Mouse (Mus musculus): ENCODE data around the gene Gas2l2.
A peak's percentile ranks its signal among the peaks of the same experiment; 100 is the strongest.

Gas2l2 gene

DNA sequence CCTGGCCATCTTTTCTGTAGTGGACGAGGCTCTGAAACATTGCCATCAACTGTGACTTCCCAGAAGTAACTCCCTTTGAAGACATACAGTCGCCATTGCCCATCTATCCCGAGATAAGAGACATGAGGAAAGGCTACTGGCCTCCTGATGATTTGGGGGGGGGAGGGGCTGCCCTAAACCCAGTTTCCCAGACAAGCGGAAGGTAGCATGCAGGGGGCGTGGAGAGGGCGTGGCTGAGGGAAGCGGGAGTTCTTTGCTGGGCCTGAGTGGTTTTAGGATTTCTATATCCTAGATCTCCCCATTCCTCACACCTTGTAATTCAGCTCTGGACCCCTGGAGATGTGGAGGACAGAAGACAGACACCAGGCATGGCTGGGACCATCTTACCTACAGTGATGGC lies 14.6 kb upstream of the Gas2l2 start:
- DNase-seq (ENCODE audit: low spot score in 2 of 2) = no peak

DNA sequence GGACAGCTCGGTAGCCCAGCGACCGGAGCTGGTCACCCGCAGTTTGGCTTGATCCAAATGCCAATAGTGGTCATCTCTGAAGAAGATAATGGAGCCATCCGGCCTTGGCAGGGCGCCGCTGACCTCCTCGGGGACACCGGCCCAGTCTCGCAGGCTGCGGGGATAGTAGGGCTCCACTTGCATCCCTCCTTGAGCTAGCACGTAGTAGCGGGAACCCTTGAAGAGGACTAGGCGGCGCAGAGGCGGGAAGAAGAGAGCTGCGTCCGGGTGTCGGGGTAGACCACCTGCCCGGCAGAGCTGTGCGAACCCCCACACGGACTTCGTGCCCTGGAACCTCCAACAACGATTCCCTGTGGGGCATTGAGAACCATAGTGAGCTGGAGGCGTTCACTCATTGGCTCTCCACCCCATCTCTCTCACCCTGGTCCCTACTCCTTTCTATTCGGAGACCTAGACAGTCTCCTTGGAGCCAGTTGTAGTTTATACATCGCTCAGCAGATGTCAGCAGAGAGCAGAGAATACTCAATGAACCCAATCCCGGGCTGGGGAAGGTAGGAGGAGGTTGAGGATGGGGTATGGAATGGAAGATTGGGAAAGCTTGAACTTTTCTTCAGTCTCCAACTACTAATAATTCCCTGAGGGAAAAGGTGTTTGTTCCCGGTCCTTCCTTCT lies 13.5 kb upstream of the Gas2l2 start:
- peak; percentile 28 to 64 for DNase-seq (ENCODE audit: low spot score in 2 of 2)

DNA sequence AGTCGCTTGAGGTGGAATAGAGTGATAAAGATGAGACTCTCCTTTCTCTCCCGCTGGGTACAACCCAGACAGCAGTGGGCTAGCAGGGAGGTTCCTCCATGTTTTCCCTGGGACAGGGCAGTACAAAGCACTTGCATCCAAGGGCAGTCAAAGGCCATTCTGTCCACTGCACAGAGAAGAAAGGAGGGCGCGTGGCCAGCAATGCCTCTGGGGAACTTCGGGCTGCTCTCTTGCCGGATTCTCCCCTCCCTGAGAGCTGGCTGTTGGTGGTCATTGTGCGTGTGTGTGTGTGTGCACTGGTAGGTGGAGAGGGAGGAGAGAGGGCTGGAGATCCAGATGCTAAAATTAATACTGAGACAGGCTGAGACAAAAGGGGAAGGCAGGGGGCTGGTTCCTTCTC lies 12.0 kb upstream of the Gas2l2 start:
- no peak for DNase-seq (ENCODE audit: low spot score in 2 of 2)

DNA sequence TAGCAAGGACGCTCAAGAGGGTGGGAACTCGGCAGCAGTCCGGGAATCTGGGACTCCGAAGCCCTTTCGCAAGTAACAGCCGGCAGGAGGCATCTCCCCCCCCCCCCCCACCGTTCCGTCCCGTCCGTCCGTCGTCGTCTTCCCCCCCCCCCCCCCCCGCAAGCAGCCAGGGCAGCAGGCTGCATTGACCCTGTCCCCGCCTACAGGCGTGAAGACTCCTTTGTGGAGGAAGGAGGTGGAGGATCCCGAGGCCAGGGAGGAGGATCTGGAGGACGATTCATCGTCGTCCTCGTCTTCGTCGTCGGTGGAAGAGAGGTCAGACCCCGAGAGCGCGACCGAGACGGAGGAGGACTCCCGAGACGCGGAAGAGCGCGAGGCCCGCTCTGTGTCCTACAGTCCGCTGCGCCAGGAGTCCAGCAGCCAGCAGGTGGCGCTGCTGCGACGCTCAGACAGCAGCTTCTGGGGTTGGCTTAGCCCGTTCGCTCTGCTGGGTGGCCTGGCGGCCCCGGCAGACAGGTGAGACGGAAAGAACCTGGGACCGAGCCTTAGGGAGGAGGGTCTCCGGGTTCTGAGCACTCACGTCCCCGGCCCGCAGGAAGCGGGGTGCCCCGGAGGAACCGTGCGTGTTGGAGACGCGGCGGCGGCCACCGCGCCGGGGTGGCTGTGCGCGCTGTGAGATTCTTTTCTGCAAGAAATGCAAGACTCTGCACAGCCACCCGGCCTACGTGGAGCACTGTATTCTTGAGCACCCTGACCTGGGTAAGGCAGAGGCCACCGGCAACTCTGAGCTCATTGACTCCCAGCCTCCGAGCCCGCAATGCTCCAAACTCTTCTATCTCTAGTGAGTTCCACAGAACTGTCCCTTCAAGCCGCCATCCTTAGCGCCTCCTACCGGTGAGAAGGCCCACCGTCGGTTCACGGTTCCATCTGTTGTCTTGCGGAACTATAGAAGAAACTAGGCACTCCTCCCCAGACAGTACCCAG lies 11.1 kb upstream of the Gas2l2 start:
- DNase-seq (ENCODE audit: low spot score in 2 of 2) = peak; percentile 78 to 91

DNA sequence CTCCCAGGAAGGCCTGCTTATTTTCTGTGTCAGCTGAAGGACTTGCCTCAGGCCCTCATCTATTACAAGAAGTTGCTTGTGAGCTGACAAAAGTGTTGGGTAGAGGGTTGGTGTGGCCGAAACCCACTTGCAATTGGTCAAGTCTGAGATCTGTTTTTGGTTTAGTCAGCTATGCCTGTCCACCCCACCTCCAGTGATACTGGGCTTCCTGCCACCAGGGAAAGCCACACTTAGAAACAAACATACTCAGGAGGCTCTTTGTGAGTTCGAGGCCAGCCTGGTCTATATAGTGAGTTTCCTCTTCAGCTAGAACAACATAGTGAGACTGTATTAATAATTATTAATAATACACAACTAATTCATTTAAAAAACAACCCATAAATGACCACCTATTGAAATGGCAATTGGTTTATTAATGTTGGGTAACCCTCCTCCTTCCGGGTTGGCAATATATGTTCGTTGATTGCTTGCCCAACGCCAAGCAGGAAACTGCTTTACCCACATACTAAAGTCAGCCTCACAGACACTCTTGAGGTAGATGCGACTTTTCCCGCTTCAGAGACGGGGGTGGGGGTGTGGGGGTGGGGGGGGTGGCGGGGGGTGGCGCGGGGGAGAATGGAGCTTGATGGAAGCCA lies 10.3 kb upstream of the Gas2l2 start:
- no peak for DNase-seq (ENCODE audit: low spot score in 2 of 2)

DNA sequence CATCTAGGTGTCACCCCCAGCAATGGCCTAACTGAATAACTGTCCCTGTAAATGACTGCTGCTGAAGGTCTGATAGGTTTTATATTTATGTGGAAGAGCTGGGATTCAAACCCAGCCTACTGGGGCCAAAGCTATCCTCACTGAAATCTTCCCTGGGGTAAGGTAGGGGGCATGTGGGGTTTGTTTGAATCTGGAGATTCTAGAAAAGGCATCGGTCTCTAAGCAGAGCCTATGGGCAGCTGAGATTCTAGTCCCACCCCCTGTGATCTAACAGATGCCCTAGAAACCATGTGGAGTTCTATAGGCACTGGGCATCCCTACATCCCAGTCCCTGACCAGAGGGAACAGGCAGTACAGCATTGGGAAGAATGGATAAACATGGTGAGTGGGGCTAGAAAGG lies 8.1 kb upstream of the Gas2l2 start, which contains the start of gene 1700020L24Rik:
TSS of gene 1700020L24Rik (plus strand) at position 301 of the 400 bp plus-strand sequence.
- no peak for DNase-seq (ENCODE audit: low spot score in 2 of 2)

DNA sequence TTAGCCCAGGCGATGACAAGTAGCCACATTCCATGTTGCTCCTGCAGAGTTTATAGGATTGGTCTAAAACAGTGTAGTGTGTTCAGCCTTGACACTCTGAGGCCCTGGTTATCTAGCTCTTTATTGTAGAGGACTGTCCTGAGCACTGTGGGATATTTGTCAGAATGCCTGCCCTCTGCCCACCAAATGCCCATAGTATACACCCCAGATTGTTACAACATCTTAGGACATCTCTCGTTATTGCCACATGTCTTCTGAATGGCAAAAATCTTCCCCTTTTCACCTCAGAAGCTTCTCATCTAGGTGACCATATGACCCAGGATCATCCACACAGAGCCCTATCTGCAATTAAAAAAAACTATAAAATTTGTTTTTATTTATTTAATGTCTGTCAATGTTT lies 3.3 kb upstream of the Gas2l2 start:
- no peak for DNase-seq (ENCODE audit: low spot score in 2 of 2)

DNA sequence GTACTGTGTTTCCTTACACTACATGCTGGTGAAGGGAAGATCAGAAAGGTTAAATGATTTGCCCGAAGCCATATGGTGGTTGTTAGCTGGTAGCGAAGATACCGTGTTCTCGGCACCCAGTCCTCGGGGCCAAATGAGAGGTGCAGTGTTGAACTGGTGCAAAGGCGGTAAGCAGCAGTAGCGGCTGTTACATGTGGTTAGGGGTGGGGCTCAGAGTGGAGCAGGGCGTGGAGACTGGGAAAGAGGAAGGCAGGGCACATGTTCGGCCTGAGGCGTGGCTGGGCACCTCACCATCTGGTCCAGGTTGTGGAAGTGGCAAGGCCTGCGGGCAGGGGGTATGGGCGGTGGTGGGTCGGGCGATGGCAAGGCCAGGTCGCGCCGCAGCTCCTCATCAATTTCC lies 2.3 kb downstream of the Gas2l2 start:
- DNase-seq (ENCODE audit: low spot score in 2 of 2) = no peak

DNA sequence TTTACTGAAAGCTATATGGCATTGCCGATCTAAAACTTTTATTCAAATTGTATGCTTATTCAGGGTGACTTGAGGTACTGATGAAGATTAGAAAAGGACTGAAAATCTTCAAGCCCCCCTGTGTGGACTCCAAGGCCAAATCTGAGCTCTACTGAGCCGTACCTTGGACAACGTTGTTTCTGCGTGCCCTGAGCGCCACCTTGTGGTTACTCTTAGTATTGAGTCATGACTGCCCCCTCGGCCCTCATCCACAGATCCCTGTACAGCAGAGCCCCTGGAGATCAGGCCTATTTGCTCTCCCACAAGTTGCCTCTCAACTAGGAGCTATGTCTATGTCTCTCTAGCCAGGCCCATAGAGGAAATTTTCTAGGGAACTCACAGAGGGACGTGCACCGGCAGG lies 4.6 kb downstream of the Gas2l2 start:
- DNase-seq (ENCODE audit: low spot score in 2 of 2) = peak; percentile 25 to 74

DNA sequence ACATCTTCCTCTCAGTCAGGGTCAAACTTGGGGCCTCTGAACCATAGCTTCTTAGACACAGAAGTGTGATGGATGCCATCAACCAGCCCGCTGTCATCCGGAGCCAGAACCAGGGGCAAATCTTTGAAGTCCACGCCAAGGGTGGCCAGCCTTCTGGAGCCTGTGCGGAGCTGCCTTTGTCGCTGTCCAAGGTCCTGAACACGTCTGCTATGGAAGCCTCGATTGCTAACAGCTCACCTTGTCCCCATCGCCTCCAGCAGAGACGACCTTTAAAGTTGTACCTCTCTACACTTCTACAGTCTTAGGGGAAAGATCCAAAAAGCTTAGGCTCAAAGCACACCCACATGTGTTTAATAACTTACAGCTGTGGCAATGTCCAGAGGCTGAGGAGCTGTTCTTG lies 8.0 kb downstream of the Gas2l2 start:
- peak in 1 of 2 experiments; percentile 79 for DNase-seq (ENCODE audit: low spot score in 2 of 2)

DNA sequence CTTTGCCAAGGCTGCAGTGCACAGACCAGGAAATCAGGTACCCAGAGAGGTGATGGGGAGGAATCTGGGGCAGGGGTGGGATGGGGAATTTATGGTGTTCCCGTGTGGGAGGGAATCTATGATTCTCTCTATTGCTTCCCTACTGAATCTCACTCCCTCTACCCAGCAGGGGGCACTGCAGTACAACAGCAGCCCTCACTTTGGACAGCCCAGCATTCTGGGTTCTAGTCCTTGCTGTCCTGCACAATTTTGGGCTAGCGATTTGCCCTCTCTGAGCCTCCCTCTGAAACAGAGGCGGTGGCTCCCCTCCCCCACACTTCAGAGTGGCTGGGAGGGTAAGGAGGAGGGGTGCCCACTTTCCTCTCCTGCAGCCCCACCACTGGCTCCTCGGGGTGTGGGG lies 8.9 kb downstream of the Gas2l2 start:
- DNase-seq (ENCODE audit: low spot score in 2 of 2) = no peak

DNA sequence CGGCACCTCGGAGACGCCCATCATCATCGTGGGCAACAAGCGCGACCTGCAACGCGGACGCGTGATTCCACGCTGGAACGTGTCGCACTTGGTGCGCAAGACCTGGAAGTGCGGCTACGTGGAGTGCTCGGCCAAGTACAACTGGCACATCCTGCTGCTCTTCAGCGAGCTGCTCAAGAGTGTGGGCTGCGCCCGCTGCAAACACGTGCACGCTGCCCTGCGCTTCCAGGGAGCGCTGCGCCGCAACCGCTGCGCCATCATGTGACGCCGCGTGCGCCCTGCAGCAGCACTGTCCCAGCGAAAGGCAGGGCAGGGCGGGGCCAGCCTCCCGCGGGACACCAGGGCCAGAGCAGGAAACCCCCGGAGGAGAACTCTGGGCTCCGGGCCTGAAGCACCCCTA lies 10.7 kb downstream of the Gas2l2 start:
- DNase-seq (ENCODE audit: low spot score in 2 of 2) = no peak

DNA sequence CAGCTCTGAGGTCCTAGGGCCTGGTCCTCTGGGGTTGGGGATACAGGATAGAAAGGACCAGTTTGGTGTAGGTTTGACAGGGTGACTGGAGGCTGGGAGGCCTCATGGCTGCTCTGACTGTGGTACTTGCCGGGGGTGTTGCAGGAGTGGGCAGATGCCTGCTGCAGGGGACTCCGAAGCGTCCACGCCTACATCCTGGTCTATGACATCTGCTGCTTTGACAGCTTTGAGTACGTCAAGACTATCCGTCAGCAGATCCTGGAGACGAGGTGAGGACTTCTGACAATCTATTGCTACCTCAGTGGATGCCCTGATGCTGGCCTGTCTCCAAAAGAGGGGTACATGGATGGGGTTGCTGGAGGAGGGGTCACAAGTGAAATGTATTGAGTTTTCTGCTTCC lies 11.5 kb downstream of the Gas2l2 start:
- no peak for DNase-seq (ENCODE audit: low spot score in 2 of 2)

DNA sequence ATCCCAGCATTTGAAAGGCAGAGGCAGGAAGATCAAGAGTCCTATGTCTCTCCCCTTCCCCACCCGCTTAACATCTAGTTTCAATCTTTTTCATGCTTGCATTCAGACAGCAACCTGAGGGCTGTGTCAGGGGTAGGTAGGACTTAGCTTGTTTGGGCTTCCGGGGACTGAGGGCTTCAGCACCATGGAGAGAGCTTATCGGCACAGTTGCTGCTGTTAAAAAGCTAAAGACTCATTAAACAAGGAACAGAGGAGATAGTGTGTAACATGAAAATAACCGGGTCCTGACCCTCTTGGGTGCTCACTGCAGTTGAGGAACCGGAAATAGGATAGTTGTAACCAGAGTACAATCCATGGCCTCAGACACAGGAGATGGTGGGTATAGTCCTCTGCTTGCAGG lies 12.2 kb downstream of the Gas2l2 start:
- DNase-seq (ENCODE audit: low spot score in 2 of 2) = peak in 1 of 2 experiments; percentile 70

DNA sequence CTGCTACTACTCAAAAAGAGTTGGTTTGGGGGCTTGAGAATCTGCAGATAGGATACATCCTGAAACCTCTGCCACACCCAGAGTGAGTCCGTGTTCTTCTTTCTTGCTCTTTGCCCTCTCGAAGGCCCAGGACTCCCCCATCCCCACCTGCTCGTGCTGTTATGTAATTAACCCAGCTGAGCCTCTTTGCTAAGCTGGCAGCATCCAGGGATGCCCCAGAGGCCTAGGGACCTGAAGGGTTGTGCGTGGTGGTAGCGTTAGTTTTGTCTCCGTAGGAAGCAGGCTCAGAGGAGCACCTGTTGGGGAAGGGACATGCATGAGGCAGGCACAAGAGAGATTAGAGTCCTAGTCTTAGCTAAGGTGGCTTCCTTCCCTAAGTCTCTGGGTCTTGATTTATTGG lies 18.7 kb downstream of the Gas2l2 start:
- no peak for DNase-seq (ENCODE audit: low spot score in 2 of 2)

DNA sequence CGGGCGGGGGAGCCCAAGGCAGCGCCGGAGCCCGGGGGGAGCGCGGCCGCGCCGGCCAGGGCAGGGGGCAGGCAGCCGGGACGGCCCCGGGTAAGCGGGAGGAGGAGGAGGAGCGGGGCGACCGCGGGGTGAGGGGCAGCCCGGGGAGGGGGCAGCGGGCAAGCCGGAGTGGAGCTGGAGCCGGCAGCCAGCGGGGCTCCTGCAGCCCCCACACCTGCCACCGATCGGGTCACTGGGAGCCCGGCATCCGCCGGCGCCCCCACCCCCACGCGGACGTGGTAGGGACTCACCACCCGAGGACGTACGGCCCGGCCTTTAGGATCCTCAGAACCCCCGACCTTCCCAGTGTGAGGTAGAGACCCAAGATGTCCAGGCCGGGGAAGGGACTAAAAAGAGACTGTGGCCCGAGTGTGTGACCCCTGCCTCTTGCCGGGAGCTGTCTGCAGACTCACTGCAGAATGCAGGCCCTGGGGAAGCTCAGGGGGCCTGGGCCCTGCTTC lies 19.4 kb downstream of the Gas2l2 start:
- no peak for DNase-seq (ENCODE audit: low spot score in 2 of 2)

DNA sequence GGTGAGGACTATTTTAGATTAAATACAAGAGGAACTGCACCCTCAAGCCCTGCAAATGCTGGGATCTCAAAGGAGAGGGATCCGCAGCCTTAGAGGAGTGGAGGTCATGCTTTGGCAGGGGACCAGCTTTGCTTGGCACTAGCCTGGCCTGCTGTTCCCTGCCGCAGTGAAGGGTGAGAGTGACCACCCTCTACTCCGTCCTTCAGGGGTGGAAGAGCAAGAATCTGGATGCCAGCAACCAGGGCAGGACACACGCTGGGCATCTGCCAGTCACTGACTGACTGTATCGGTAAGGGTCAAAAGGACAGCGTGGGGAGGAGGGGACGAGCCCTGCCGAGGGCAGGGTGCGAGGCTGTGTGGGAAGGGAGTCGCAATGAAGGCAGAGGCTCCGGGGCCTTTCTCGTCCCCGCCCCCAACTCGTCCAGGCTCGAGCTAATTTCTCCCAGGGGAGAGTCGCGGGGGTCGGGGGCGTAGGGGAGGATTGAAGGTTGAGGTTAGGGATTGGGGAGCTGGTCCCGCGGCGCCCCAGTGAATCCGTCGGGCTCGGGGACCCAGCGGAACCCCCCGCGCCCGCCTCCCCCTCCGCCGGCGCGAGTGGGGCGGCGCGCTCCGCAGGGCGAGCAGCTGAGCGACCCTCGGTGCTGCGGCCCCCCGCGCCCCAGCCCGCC lies 20.0 kb downstream of the Gas2l2 start, which contains the start of gene Rasl10b:
TSS of gene Rasl10b (plus strand) at position 51 of the 668 bp plus-strand sequence.
- DNase-seq (ENCODE audit: low spot score in 2 of 2) = no peak

DNA sequence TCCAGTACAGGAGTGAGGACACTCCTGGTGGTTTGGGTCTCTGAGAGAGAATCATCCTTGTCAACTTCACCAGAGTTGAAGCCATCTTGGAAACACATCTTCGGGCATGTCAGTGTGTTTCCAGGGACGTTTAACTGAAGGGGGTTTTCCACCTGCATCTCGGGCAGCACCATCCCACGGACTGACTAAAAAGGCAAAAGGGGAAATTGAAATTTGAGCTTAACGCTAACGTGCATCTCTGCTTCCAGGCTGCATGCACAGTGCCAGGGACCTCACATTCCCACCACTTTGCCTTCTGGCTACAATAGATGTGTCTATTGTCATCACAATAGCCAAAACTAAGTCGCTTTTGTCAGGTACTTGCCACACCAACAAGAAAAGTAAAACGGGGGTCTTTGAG lies 21.0 kb downstream of the Gas2l2 start:
- DNase-seq (ENCODE audit: low spot score in 2 of 2) = no peak

DNA sequence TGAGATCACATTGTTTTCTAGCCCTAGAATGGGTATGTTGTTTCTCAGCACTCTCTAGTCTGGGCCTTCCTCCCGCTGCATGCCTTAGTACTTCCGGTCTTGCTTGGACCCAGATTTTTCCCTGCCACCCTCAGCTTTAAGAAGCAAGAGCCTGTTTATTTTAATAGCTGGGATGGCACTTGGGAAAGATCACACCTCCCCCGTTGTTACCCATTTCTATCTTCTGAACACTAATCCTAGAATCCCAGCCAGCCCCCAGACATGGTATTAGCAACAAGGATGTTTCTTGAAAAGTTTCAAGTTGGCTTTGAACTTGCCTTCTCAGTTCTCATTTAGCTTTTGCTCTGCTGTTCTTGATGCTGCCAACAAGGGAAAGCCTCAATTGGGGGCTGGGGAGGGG lies 22.9 kb downstream of the Gas2l2 start:
- no peak for DNase-seq (ENCODE audit: low spot score in 2 of 2)

DNA sequence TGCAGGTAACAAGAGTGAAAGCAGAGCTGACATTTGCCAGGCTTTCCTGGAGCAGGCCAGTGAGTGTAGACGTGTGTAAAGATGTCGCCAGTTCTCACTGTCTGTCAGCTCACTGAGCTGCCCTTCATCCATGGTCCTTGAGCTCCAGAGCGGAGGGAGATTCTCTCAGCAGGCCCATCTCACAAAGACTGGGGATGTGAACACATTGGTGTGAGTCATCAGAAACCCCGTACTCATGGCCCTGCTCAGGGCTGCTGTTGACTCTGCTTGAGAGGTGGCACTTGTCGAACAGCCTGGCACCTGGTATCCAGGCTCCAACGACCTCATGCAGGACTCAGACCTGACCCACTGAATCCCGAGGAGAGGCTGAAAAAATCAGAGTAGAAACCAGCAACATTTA lies 25.5 kb downstream of the Gas2l2 start:
- DNase-seq (ENCODE audit: low spot score in 2 of 2) = no peak

DNA sequence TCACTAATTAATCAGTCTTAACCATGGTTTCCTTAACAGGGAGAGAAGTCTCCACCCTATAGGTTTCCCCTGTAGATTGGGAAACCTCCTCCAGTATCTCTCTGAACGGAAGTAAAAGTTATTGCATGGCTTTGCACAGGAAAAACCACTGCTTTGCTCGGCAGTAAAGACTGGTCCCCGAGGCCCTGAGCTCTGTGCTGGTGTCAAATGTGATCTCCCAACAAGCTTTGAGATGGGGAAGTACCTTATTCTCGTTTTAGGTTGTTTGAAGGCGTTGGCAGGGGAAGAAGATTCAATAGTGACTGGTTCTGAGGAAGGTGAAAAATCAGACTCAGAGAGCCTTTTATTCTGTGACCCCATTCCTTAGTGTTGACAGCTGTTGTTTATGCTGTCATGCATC lies 30.5 kb downstream of the Gas2l2 start:
- no peak for DNase-seq (ENCODE audit: low spot score in 2 of 2)

DNA sequence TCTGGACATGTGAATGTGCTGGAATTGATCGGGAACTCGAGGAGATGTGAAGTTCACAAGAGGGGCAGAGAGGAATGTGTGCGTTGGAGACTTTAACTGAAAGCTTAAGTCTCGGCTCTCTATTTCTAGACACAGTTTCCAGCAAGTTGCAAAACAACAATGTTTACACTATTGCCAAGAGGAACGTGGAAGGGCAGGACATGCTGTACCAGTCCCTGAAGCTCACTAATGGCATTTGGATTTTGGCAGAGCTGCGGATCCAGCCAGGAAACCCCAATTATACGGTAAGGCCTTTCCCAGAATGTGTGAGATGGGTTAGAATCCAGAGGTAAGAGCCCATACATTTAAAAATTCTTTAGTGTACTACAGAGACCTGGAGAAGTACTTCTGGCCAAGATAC lies 31.6 kb downstream of the Gas2l2 start:
- DNase-seq (ENCODE audit: low spot score in 2 of 2) = no peak

Measured in thymus, postnatal 10 days (tissue).